ENCODE assay signal across 8 mouse cellular contexts in the genomic region with DNA sequence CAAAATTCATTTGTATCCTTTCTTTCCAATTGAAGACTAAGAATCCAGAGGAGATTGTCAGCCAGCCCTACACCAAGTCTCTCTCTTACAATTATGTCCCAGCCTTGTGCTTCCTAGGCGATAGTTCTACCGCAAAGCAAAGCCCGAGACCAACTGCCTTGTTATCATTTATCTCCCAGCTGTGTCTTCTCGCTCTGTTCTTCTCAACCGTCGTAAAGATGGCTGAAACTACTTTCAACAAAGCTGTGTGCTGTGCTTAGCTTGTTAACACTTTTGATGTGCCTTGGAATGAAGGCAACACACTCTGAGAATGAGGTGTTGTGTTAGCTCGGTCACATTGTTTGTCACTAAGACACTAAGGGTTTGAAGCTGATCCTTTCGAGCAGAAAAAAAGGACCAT. TPM values are rescaled to one million over a fixed set of nuclear protein-coding genes. Genes with fewer than 3 reads are reported as not detected.
A peak's percentile ranks its signal among the peaks of the same experiment; 100 is the strongest.
DNase-seq lines count a peak whose midpoint lies in the region; ATAC-seq and TF ChIP-seq lines count a peak whose summit lies in the region.

No protein-coding gene starts in this region.

- H3K9me3 ChIP-seq in heart, embryonic 16.5 days (replicated peaks; ENCODE audit: control insufficient read depth, low read length) = no peaks in the 10 kb centered on the region
- H3K9me3 ChIP-seq in embryonic facial prominence, embryonic 10.5 days = no peaks in the 10 kb centered on the region
- H3K9me3 ChIP-seq in intestine, embryonic 14.5 days (ENCODE audit: control insufficient read depth, low read length) = no peaks in the 10 kb centered on the region
- H3K9me3 ChIP-seq in midbrain, embryonic 16.5 days (replicated peaks; ENCODE audit: control insufficient read depth, low read length, poor library complexity, severe bottlenecking) = no peaks in the 10 kb centered on the region

- H3K4me2 ChIP-seq in heart, embryonic 16.5 days (ENCODE audit: low read depth, low read length) = peak overlapping the region; percentile 96
- H3K4me2 ChIP-seq in intestine, embryonic 14.5 days (ENCODE audit: low read length) = peak overlapping the region; percentile 81
- H3K4me2 ChIP-seq in midbrain, embryonic 16.5 days (ENCODE audit: low read length) = peak overlapping the region; percentile 83

- DNase-seq in heart, adult 2 months = no peak
- no peak for DNase-seq in embryonic facial prominence, embryonic 10.5 days (ENCODE audit: low spot score)
- no peak for DNase-seq in intestine, embryonic 14.5 days (ENCODE audit: low spot score)
- no peak for DNase-seq in right cerebral cortex, postnatal 14 days
- no peak for DNase-seq in left cerebral cortex, postnatal 36 days (ENCODE audit: low spot score in 2 of 2)

- no peak overlapping the region for H3K9ac ChIP-seq in heart, embryonic 16.5 days (ENCODE audit: low read length)
- H3K9ac ChIP-seq in heart, adult 2 months (ENCODE audit: low read depth, low read length) = no peak overlapping the region
- no peak overlapping the region for H3K9ac ChIP-seq in intestine, embryonic 14.5 days (ENCODE audit: low read length)
- H3K9ac ChIP-seq in midbrain, embryonic 16.5 days (ENCODE audit: low read depth, low read length) = peak overlapping the region; percentile 94

- no peak for TF ChIP-seq EP300 in heart, adult 2 months (IDR thresholded peaks at IDR 0.05; ENCODE audit: insufficient read depth, low read depth, low read length)

- H3K4me1 ChIP-seq in heart, embryonic 16.5 days (ENCODE audit: control insufficient read depth, insufficient read depth, low read length) = peaks cover 7% of the 10 kb centered on the region; the same call in 1 of the 2 replicates
- no peaks in the 10 kb centered on the region for H3K4me1 ChIP-seq in heart, adult 2 months (ENCODE audit: control insufficient read depth, insufficient read depth, low read length)
- peaks cover 34% of the 10 kb centered on the region for H3K4me1 ChIP-seq in embryonic facial prominence, embryonic 10.5 days
- H3K4me1 ChIP-seq in intestine, embryonic 14.5 days (replicated peaks; ENCODE audit: control insufficient read depth, insufficient read depth, low read length) = peaks cover 10% of the 10 kb centered on the region; the same call in 1 of the 2 replicates
- peaks cover 24% of the 10 kb centered on the region for H3K4me1 ChIP-seq in midbrain, embryonic 16.5 days (ENCODE audit: control insufficient read depth, insufficient read depth, low read length)

- no peak for TF ChIP-seq CTCF in heart, adult 2 months (IDR thresholded peaks at IDR 0.05)

- no peak overlapping the region; the same call in 1 of the 2 replicates for H3K4me3 ChIP-seq in heart, embryonic 16.5 days (ENCODE audit: low read length)
- H3K4me3 ChIP-seq in heart, adult 2 months = no peak overlapping the region
- H3K4me3 ChIP-seq in embryonic facial prominence, embryonic 10.5 days = peak overlapping the region; percentile 81
- peak overlapping the region; percentile 59; the same call in 1 of the 2 replicates for H3K4me3 ChIP-seq in intestine, embryonic 14.5 days (ENCODE audit: low read depth, low read length)
- H3K4me3 ChIP-seq in midbrain, embryonic 16.5 days (ENCODE audit: low read depth, low read length) = peak overlapping the region; percentile 88

- no peak for ATAC-seq in heart, embryonic 16.5 days (replicated peaks; ENCODE audit: extremely low read depth, insufficient read depth, low FRiP score)
- ATAC-seq in intestine, embryonic 14.5 days (replicated peaks; ENCODE audit: low FRiP score, low TSS enrichment, low read depth) = no peak
- ATAC-seq in midbrain, embryonic 16.5 days = peak; percentile 10
- no peak for ATAC-seq in monocyte, adult 5-6 weeks (replicated peaks; ENCODE audit: insufficient number of reproducible peaks, low FRiP score, low TSS enrichment, poor library complexity, severe bottlenecking)

- H3K36me3 ChIP-seq in heart, embryonic 16.5 days (ENCODE audit: control insufficient read depth, insufficient read depth) = no peaks in the 10 kb centered on the region
- H3K36me3 ChIP-seq in heart, adult 2 months (ENCODE audit: control insufficient read depth, insufficient read depth, low read length) = no peaks in the 10 kb centered on the region
- no peaks in the 10 kb centered on the region for H3K36me3 ChIP-seq in embryonic facial prominence, embryonic 10.5 days (replicated peaks)
- H3K36me3 ChIP-seq in intestine, embryonic 14.5 days (ENCODE audit: control insufficient read depth, insufficient read depth, low read length) = no peaks in the 10 kb centered on the region
- no peaks in the 10 kb centered on the region for H3K36me3 ChIP-seq in midbrain, embryonic 16.5 days (ENCODE audit: control insufficient read depth, insufficient read depth, low read length)

- intact Hi-C loops in heart, adult 2 months (cut with DNase I) = no loop called here
- intact Hi-C loops in left cerebral cortex, postnatal 36 days (cut with DNase I) = no loop called here

- no peaks in the 10 kb centered on the region for H3K79me2 ChIP-seq in heart, adult 2 months (replicated peaks; ENCODE audit: control insufficient read depth, insufficient read depth, low read length)

- TF ChIP-seq POLR2A in heart, adult 2 months (IDR thresholded peaks at IDR 0.05; ENCODE audit: insufficient read depth, low read depth, low read length) = no peak

- peaks cover 12% of the 10 kb centered on the region for H3K27me3 ChIP-seq in heart, embryonic 16.5 days (ENCODE audit: control insufficient read depth, insufficient read depth, low read length)
- H3K27me3 ChIP-seq in heart, adult 2 months (ENCODE audit: control insufficient read depth, insufficient read depth, low read length) = peaks cover 3% of the 10 kb centered on the region
- H3K27me3 ChIP-seq in embryonic facial prominence, embryonic 10.5 days (replicated peaks; ENCODE audit: low read depth, poor library complexity, severe bottlenecking) = peaks cover 33% of the 10 kb centered on the region
- peaks cover 16% of the 10 kb centered on the region; the same call in 1 of the 2 replicates for H3K27me3 ChIP-seq in intestine, embryonic 14.5 days (replicated peaks; ENCODE audit: control insufficient read depth, insufficient read depth, low read length)
- H3K27me3 ChIP-seq in midbrain, embryonic 16.5 days (ENCODE audit: control insufficient read depth, insufficient read depth, low read depth, low read length) = no peaks in the 10 kb centered on the region

- no peak overlapping the region for H3K27ac ChIP-seq in heart, embryonic 16.5 days (ENCODE audit: low read length)
- H3K27ac ChIP-seq in heart, adult 2 months = no peak overlapping the region
- peak overlapping the region; percentile 80; the same call in 1 of the 2 replicates for H3K27ac ChIP-seq in embryonic facial prominence, embryonic 10.5 days (replicated peaks)
- no peak overlapping the region for H3K27ac ChIP-seq in intestine, embryonic 14.5 days (ENCODE audit: low read depth)
- peak overlapping the region; percentile 95 for H3K27ac ChIP-seq in midbrain, embryonic 16.5 days (ENCODE audit: low read length)

- 17% methylated on average over 8 of the region's 8 CpGs for WGBS in heart, embryonic 16.5 days
- WGBS in heart, adult 2 months = 28% methylated on average over 8 of the region's 8 CpGs
- 45% methylated on average over 8 of the region's 8 CpGs for WGBS in embryonic facial prominence, embryonic 10.5 days
- 26% methylated on average over 8 of the region's 8 CpGs for WGBS in intestine, embryonic 14.5 days
- 18% methylated on average over 8 of the region's 8 CpGs for WGBS in midbrain, embryonic 16.5 days

RNA-seq across cellular contexts. Expression of gene Spire2, which starts 0.7 kb away (rescaled TPM):
- 0.79 and 0.89 TPM in 2 replicates for polyA plus RNA-seq in heart, embryonic 16.5 days (2015; fragmentation: Nextera tagmentation; extraction: Ambion mirVana)
- under 1 TPM; 0.11 to 0.26 TPM for total RNA-seq in heart, adult 2 months (2021)
- 0.29 and 0.53 TPM in 2 replicates for polyA plus RNA-seq in heart, adult 2 months (2012; rRNA removed)
- 4.3 and 5.8 TPM in 2 replicates for polyA plus RNA-seq in embryonic facial prominence, embryonic 10.5 days (2016; fragmentation: Nextera tagmentation; extraction: Ambion mirVana)
- 1.8 and 2.9 TPM in 2 replicates for polyA plus RNA-seq in intestine, embryonic 14.5 days (2014; fragmentation: Nextera tagmentation; extraction: Ambion mirVana)
- 39.1 and 42.3 TPM in 2 replicates for polyA plus RNA-seq in midbrain, embryonic 16.5 days (2015; fragmentation: Nextera tagmentation; extraction: Ambion mirVana)
- total RNA-seq in monocyte, adult 5-6 weeks (2017) = 0.32 TPM in 1 of 3 replicates, not detected in the others
- total RNA-seq in left cerebral cortex, postnatal 36 days (2021) = 10 to 100 TPM; 14.8 to 18.2 TPM

RNA-seq across cellular contexts. Expression of gene Fanca, which starts 13.4 kb away (rescaled TPM):
- polyA plus RNA-seq in heart, embryonic 16.5 days (2015; fragmentation: Nextera tagmentation; extraction: Ambion mirVana) = 15.4 and 16.0 TPM in 2 replicates
- 1 to 10 TPM; 5.3 to 6.2 TPM for total RNA-seq in heart, adult 2 months (2021)
- 3.9 and 4.6 TPM in 2 replicates for polyA plus RNA-seq in heart, adult 2 months (2012; rRNA removed)
- 49.4 and 52.3 TPM in 2 replicates for polyA plus RNA-seq in embryonic facial prominence, embryonic 10.5 days (2016; fragmentation: Nextera tagmentation; extraction: Ambion mirVana)
- 29.8 and 32.0 TPM in 2 replicates for polyA plus RNA-seq in intestine, embryonic 14.5 days (2014; fragmentation: Nextera tagmentation; extraction: Ambion mirVana)
- polyA plus RNA-seq in midbrain, embryonic 16.5 days (2015; fragmentation: Nextera tagmentation; extraction: Ambion mirVana) = 5.0 and 5.4 TPM in 2 replicates
- 11.2 to 31.4 TPM (median 24.6 TPM) in 3 replicates for total RNA-seq in monocyte, adult 5-6 weeks (2017)
- total RNA-seq in left cerebral cortex, postnatal 36 days (2021) = 1 to 10 TPM; 2.7 TPM

RNA-seq across cellular contexts. Expression of gene Tcf25, which starts 41.7 kb away (rescaled TPM):
- 143 and 152 TPM in 2 replicates for polyA plus RNA-seq in heart, embryonic 16.5 days (2015; fragmentation: Nextera tagmentation; extraction: Ambion mirVana)
- 100 to 1,000 TPM; 125 to 134 TPM for total RNA-seq in heart, adult 2 months (2021)
- polyA plus RNA-seq in heart, adult 2 months (2012; rRNA removed) = 137 and 147 TPM in 2 replicates
- 141 and 144 TPM in 2 replicates for polyA plus RNA-seq in embryonic facial prominence, embryonic 10.5 days (2016; fragmentation: Nextera tagmentation; extraction: Ambion mirVana)
- polyA plus RNA-seq in intestine, embryonic 14.5 days (2014; fragmentation: Nextera tagmentation; extraction: Ambion mirVana) = 164 and 170 TPM in 2 replicates
- polyA plus RNA-seq in midbrain, embryonic 16.5 days (2015; fragmentation: Nextera tagmentation; extraction: Ambion mirVana) = 338 and 394 TPM in 2 replicates
- 415 to 577 TPM (median 562 TPM) in 3 replicates for total RNA-seq in monocyte, adult 5-6 weeks (2017)
- total RNA-seq in left cerebral cortex, postnatal 36 days (2021) = 100 to 1,000 TPM; 543 to 593 TPM

Comparison
In these comparisons a context has a peak if more than half of its experiments do, and no peak if none do; other contexts are left out.
1. H3K27ac ChIP-seq: peak in embryonic facial prominence, embryonic 10.5 days (single experiment) and midbrain, embryonic 16.5 days (single experiment); none in heart, embryonic 16.5 days (single experiment), heart, adult 2 months (single experiment) and intestine, embryonic 14.5 days (single experiment).
2. H3K4me3 ChIP-seq: peak in embryonic facial prominence, embryonic 10.5 days (single experiment), intestine, embryonic 14.5 days (single experiment) and midbrain, embryonic 16.5 days (single experiment); none in heart, embryonic 16.5 days (single experiment) and heart, adult 2 months (single experiment).
3. Peak in every context shown above with its lines, with median percentiles within 50 percentile points of each other: H3K4me2 ChIP-seq.